Mouse (Mus musculus) kidney, postnatal 14 days (tissue): ENCODE measurements around the gene Itm2b.
A peak's percentile ranks its signal among the peaks of the same experiment; 100 is the strongest.

Experiments used
- DNase-seq: peaks from one replicate; pipeline ENCODE4 v3.0.0; 2022; ENCODE audit warnings: mixed read lengths

Gene Itm2b

DNA sequence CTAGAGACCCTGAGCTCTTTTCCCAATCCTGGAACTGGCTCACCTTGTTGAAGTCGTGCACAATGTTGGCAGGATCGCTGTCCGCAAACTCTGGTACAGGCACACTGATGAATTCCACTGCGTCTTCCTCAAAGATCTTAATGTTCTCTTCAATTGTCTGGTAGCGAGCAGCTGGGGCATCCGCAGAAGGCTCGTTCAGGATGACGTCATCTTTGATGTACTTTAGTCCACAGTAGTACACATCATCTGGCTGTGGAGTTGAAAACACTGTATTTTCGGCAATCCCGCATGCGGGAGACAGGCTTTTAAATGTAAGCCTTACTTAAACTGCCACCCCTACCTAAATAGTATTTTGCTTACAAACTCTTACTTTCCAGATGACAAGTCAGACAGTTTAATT lies 18.8 kb downstream of the Itm2b start:
- DNase-seq: no peak

DNA sequence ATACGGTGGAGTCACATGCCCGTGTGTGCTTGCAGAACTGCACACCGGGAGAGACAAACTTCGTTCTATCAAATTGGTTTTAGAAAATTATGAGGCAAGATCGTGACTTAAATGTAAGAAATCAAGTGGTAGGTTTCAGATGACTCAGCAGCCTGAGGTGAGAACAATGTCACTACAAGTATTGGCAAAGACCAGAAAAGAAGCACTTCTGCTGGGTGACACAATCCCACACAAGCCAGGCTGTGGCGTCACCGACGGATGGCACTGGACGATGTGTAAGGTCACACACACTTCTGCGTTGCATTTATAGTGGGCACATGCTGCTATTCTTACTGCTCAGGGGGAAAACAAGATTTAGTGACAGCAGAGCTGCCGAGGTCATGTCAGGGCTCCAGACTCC lies 21.3 kb downstream of the Itm2b start:
- DNase-seq: no peak

DNA sequence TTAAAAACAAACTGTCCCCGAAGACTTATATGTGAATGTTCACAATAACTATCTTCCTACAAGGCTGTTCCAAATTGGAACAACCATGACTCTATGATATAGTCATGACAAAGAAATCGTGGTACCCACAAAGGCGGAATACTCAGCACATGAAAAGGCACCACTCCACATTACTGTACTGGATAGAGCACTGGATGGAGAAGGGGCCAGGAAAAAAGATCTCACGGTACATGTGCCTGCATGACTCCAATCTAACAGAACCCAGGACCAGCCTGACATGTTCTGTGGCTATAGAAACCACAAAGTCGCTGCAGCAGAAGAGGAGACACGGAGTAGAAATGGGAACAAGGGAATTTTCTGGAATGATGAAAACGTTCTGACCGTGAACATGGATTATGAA lies 30.4 kb downstream of the Itm2b start:
- DNase-seq: no peak

DNA sequence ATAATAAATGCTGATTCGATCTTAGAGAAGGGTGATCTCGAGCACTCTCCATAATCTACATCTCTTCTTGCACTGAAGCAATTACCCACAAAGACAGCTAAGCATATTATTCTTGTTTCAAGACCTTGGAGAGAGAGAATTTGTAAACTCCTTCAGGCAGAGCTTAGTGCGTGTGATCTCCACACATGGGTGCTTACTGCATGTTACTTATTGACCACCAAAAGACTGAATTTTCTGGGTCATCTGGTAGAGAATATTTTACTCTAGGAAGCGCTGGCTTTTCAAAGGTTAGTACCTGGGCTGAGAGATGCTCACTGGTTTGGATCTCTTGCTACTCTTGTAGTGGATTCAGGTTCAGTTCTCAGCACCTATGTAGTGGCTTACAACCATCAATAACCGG lies 34.0 kb downstream of the Itm2b start:
- peak; percentile 45 for DNase-seq

DNA sequence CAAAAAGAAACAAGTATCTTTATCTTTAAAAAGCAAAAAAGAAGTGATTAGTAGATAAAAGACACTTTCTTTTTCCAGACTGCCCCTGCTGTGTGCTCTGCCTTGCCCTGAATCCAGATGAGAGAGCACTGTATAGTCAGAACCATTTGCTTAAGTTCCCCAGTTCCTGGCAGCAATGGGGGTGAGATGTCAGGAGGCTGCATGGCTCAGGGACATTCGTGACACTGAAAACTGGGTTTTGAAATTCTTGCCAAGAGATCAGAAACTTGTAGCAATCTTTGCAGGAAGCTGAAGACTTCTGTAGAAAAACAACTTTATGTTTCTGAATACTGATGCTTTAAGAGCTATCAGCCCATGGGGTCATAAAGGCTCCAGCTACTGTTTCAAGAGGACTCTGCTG lies 35.1 kb downstream of the Itm2b start:
- no peak for DNase-seq

DNA sequence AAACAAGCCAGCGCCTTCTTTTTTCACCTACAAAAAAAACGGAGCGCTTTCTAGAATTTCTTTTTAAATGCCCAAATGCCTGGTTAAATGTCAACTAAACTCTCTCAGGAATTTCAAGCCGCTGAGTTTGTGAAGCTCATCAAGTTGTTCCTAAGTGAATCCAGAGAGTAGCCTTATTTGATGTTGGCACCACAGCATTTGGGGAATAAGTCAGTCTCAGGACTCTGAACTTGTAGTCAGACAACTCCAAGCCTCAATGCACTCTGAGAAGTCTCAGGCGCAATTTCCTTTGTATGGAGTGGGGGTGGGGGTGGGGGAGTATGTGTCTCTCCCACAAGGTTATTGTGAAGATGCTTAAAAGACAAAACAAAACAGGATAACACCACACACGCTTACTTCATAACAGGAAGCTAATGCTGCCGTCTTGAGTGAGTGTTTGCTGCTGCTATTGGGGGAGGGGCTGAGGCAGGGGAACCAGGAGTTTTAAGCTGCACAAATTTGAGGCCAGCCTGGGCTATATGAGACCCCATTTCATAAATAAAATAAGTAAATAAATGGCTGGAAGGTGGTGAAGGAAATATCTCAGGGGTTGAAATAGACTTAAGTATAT lies 35.9 kb downstream of the Itm2b start:
- peak; percentile 37 for DNase-seq

DNA sequence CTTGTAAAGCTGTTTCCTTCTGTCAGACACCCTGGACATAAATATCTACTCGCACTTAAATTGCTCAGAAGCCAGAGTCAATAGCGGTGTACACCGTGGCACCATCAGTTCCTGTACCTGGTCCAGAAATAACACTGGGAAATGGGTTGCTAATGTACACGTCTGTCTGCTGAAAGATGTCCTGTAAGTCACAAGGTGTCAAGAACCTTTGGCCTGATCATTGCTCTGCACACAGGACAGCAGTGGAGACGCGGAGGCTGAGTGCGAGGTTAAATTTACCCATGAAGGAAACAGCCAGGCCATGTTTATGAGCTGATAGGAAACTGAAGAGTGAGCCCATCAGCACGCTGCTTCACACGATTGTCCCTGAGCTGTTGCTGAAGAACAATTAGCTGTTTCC lies 37.8 kb downstream of the Itm2b start:
- DNase-seq: peak; percentile 33

DNA sequence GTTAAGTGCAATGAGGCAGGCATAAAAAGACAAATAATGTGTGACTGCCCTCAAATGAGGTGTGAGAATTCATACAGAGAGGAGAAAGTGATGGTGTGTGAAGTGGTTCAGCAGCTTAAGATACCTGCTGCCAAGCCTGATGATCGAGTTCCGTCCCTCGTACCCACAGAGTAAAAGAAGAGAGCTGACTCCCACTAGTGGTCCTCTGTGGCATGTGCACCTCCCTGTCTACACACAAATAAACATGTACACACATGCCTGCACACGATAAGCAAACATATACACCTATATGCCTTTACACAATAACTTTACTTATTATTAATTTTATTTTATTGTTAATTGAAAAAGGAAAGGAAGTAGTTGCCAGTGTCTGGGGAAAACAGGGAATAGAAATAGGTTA lies 39.5 kb downstream of the Itm2b start:
- no peak for DNase-seq

DNA sequence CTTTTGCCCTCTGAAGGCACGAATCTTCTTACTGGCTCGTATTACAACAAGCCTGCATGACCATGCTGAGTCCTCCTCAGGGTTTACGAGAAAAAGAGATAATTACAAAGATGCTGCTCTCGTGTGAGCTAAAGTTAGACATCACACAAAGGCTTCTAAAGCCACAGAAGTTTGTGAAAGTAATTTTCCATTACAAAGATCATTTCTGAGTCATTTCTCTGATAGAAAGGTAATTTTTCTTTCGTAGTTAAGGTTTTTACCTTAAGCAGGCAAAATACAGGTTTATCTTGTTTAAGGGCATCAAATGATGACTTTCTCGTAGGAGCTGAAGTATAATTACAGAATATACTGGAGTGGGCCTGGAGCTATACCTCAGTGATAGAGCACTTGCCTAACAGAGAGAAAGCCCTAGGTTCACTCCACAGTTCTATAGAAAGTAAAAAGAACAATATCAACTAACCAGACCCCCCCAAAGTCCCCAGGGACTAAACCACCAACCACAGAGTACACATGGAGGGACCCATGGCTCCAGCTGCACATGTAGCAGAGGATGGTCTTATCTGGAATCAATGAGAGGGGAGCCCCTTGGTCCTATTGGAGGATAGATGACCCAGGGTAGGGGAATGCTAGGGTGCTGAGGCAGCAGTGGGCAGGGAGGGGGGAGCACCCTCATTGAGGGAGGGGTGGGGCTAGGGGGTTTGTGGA lies 44.9 kb downstream of the Itm2b start:
- no peak for DNase-seq

DNA sequence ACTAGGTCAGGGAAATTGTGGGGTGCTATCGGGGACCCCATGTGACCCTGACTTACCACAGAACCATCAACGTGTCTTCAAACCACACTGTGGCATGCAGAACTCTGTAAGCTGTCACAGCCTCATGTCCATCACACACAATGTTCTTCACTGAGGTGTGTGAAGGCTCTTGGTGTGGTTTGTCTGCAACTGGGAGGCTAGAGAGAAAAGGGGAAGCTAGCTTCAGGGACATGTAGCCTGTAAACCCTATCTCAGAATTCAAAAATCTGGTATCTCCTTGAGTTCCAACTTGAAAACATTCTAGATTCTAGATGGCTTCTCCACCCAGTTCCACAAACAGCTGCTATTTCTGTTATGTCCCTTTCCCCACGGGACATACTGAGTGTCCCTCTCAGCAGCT lies 45.5 kb downstream of the Itm2b start:
- no peak for DNase-seq

DNA sequence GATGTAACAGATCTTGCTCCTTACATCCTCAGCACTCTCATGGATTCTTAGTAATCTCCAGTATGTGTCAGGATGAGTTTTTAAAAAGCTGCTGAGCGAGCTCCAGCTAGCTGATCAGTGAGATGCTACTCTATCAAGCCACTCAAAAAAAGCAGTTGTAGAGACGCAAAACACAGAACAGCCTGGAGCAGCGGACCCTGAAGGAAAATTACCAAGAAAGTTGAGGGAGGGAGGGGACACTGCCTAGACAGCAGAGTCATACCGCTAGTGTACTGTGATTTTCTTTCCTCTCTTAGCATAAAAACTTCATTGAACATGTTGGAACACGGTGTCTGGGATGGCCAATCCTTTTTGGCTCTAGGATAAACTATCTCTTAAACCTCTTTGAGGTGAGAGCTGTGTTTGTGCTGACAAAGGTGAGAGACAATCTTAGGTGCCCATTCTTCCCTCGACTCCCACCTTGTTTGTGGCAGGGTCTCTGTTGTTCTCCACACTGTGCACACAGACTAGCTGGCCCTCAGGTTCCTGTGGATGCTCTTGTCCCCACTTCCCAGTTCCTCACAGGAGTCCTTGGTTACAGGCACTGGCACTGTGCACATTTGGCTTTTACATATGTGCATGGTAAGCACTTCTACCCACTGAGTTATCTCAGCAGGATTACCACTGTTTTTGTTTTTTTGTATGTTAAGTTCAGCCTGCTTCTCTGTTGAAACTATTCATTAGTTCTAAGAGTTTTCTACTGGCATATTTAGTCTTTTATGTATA lies 48.6 kb downstream of the Itm2b start:
- no peak for DNase-seq

DNA sequence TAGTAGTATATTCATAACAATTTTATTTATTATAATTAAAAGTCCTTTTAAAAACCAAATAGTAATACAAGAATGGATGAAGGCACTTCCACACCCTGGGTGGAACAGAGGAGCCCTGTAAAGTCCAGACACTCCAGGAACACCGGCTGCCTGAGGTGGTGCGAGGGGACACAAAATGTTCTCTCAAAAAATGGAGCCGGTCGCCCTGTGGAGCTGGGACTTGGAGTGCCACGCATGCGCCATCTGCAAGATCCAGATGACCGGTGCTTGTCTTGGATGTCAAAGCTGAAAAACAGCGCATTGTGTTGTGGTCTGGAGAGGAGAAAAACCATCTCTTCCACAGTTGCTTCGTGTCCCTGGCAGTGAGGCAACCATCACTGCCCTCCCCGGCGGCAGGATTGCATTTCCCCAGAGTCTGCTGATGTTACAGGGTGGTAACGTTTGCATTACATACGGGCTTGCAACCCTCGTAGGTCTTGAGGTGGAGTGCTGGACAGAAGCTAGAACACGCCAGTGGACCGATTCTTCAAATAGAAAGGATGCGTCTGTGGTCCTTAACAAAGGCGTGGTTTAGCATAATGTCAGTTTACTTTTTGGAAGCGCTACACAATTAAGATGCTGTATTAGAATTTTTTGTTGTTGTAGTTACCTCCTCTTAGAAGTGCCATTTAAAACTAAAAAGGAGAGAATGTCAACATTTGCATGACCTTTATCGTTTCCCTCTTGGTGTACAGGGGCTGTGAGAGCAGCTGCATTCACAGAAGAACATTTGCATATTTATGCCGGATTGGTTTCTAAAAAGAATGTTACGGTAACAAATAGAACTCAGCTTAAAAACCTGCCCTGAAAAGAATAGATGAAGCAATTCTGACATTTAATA lies 49.9 kb downstream of the Itm2b start:
- no peak for DNase-seq

DNA sequence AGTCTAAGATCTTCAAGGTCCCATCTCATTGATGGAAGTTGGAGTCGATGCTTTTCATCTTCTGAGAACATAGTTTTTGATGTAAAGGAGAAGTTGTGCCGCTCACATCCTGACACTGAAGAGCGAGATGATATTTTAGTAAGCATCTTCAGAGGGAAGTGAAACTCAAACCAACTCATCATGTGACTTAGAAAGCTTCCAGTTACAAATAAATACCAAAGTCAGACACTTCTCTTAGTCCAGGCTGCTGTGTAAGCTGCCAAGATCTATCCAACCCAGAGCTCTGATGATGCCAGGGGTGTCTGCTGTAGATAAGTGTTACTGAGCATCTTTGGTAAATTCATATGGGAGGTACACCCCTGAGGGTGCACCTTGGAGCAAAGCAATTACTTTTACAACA lies 51.2 kb downstream of the Itm2b start:
- DNase-seq: no peak

DNA sequence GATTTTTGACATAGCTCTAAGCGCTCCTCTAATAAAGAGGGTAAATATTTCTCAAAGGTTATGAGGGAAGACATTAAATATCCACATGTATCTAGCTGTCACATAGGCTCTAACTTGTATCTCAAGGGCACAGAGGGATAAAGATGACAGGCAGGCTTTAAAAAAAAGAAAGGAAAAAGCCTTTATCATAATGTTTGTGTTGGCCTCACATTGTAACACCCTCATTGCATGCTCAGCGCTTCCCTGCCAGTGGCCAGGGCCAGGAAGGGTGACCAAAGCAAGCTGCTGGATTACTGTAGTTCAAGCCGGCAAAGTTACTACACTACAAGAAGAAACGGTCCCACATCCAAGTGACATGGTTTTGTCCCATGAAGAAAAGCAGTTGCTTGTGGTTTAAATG lies 53.7 kb downstream of the Itm2b start:
- DNase-seq: no peak

DNA sequence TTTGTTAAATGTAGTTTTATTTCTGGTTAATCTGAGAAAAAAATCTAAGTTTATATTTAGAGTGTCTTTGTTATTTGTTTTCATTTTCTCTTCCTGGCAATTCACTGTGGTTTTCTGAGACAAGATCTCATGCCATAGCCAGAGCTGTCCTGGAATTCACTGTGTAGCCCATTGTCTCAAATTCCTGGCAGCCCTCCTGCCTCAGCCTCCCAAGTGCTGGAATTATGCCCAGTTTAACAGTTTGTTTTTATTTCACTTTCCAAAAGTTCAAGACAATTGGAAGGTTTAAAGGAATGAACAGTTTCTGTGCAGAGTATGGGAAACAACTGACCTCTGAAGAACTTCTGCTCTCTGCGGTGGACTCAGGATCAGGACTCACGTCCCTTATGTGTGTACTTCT lies 55.2 kb downstream of the Itm2b start:
- no peak for DNase-seq

DNA sequence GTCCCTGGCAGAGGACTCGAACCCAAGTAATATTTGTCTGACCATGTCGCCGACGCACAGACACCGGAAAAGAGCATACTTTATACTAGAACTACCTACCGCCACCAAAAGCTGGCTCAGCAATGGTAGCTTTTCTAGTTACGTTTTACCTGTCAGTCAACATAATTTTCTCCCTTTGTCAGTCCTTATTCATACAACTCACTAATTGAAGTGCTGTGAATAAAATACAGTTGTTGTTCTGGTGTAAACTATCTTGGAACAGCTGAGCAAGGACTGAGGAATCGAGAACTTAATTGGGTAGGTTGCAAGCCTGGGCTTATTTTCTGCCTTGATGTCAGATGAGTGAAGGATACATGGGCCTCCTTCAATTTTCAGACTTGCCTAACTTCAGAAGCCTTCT lies 58.6 kb downstream of the Itm2b start:
- no peak for DNase-seq

DNA sequence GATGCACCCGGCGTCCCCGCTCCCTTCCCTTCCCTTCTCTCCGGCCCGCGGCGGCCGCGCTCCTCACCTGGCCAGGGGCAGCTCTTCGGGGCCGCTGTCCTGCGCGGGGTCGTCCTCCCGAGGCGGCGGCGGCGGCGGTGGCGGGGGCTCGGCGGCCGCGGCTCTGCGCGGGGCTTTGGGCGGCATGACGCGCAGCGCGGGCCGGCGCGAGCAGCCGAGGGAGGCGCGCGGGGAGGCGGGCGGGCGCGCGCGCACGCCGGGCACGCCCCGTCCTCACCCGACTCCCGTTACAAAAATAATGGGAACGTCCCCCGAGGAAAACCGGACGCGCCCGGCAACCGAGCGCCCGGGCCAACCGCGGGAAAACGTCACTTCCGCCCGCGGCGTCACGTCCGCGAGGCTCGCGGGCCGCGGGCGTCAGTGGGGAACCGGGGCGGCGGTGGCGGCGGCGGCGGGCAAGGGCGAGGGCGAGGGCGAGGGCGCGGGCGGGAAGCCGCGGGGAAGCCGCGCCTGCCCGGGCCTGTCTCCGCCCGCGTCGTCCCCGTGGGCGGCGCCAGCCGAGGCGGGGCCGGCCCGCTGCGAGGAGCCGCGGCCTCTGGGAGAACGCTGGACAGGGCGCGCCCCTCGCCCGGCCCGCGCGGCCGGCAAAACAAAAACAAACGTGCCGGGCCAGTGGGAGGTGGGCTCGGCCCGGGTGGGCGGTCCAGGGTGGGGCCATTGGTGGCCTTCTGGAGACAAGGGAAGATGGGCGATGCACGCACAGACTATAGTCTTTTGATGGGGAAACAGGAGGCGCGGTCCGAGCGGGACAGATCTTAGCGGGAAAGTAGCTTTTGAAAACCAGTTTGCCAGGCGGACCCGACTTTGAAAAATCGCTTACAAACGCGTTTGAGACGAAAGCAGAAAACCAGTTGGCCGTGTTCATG lies 59.4 kb downstream of the Itm2b start, which contains the start of gene Rb1:
TSS of gene Rb1 (minus strand) at position 367 of the 926 bp plus-strand sequence.
- DNase-seq: peak; percentile 90

DNA sequence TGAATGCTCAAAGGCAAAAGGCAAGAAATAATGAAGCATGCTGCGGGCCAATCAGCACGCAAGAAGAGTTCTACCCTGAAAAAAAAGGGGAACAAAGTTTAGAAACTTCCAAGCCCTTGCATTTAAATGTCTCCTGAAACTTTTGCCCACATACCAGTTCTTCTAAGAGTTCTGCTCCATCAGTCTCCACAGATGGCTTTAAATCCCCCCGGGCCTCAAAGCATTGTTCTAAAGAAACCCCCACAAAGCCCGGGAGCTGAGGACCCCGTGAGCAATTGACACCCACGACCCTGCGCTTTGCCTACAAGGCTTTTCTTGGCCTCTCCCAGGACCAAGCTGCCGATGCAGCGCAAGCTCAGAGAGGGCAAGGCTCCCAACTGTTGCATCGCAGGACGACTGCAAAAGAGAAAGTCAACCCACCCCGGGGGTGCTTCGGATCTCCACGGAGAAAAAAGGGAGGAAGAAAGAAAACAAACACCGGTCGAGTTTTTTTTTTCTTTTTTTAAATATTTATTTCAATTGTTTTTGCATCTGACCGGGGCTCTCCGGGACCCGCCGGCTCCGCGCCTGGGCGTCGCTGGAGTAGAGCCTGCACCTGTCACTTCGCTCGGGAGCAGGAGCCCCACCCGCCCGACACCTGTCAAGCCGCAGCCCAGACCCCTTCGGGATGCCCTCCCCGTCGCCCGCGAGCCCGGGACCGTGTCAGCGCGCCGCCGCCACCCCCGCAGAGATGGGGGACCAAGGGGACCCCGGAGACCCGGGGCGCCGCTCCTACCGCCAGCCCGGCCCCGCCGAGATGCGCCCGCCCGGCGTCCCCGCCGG lies 60.2 kb downstream of the Itm2b start:
- peak; percentile 55 for DNase-seq

DNA sequence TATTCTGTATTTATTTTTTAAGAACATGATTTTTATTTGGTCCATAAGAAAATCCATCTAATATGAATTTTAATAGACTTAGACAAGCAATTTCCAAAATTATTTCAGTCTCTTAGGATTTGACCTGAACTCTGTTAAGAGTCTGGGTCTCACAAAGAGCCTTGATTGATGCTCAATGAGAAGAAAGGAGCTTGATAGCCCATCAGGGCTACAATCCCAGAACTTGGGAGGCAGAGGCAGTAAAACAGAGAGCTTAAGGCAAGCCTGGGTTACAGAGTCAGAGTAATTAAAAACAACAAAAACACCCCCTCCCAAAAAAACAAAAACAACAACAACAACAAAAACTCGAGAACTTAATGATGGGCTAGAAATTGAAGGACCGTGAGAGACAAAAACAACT lies 61.1 kb downstream of the Itm2b start:
- DNase-seq: no peak

DNA sequence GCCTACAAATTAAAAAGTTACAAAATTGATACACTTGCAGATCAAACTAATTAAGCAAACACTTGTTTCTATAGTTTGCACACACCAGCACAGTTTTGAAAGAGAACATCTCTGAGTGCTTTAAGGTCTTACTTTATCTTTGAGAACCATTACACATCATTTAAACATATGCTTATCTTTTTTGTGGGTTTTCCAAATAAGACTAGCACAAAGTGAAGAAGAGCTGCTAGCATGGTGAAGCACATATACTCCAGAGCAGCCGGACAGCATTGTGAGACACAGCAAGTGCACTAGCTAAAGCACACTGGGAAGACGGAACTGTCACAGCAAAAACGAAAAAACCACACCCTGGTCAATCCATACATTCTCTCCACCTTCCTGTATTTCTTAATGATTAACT lies 62.9 kb downstream of the Itm2b start:
- DNase-seq: no peak

DNA sequence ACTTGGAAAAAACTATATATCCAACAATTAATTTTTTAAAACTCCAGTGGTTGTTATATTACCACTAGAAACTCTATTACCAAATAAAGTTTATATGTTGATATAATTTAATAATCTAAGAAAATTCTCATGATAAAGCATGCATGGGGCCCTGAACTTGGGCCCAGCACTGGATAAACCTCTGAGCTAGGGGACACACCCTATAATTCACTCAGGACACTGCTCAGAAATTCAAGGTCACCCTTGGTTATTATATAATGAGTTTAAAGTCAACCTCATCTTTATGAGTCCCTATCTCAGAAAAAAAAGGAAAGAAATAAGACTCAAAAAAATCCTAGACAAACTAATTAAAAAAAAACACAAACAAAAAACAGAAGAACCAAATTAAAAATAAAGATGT lies 68.2 kb downstream of the Itm2b start:
- DNase-seq: no peak
